Mouse (Mus musculus) naive thymus-derived CD4-positive, alpha-beta T cell, adult 5 months (primary cell): ENCODE data around the gene Rab6b. TPM values are rescaled to one million over a fixed set of nuclear protein-coding genes. Genes with fewer than 3 reads are reported as not detected.

Experiments used
- polyA plus RNA-seq: library from polyadenylated mRNA; unstranded; fragments of 100-300 nt; shearing (Covaris generic); gene quantifications from one replicate; pipeline ENCODE4 v1.2.1, GENCODE M21; 2017

The Rab6b gene
- 24.2 TPM for polyA plus RNA-seq

GRCm38 (mm10) chr9:103111621-103112470 lies at the start of gene Rab6b:
Gene Rab6b (plus strand): TSS chr9:103111787.

GRCm38 (mm10) chr9:103201561-103202260 lies 90.1 kb downstream of the Rab6b start, which contains the start of gene Srprb:
Gene Srprb (minus strand): TSS chr9:103202137.

GRCm38 (mm10) chr9:103230151-103230951 lies 118.8 kb downstream of the Rab6b start, which contains the start of the genes Gm20425 and Trf:
Gene Gm20425 (minus strand): TSS chr9:103230307.
Gene Trf (minus strand): TSS chr9:103230444.

Other genes with a start within 250 kb of the Rab6b start
- gene Slco2a1, start 123.1 kb upstream of the Rab6b start, polyA plus RNA-seq = not detected
- gene Srprb, start 90.3 kb downstream of the Rab6b start, polyA plus RNA-seq = 45.3 TPM
- gene Gm20425, start 118.5 kb downstream of the Rab6b start, polyA plus RNA-seq = not detected
- 1.3 TPM for gene Trf, start 118.7 kb downstream of the Rab6b start, polyA plus RNA-seq
- 0.50 TPM for gene 1300017J02Rik, start 193.3 kb downstream of the Rab6b start, polyA plus RNA-seq
- 61.0 TPM for gene Topbp1, start 193.4 kb downstream of the Rab6b start, polyA plus RNA-seq